35 mouse cellular contexts compared by ENCODE assay signal in genomic region chr15:10338606-10339005, GRCm38 (mm10). TPM values are rescaled to one million over a fixed set of nuclear protein-coding genes. Genes with fewer than 3 reads are reported as not detected.
A peak's percentile ranks its signal among the peaks of the same experiment; 100 is the strongest.
DNase-seq lines count a peak whose midpoint lies in the region; ATAC-seq and TF ChIP-seq lines count a peak whose summit lies in the region.
"Had no signal": no experiment of that assay in that cellular context is flagged by ENCODE, and none has a peak within 500 bp of the region (broad histone marks: within the 10 kb centered on the region; RNA-seq: fewer than 3 reads in every experiment).

No protein-coding gene starts in this region.

- H3K4me1 ChIP-seq in forebrain, postnatal 0 days (ENCODE audit: insufficient read depth), result no peaks in the 10 kb centered on the region
- H3K4me1 ChIP-seq in forebrain, embryonic 16.5 days (replicated peaks; ENCODE audit: control insufficient read depth, insufficient read depth, low read length), result no peaks in the 10 kb centered on the region
- no peaks in the 10 kb centered on the region for H3K4me1 ChIP-seq in hindbrain, embryonic 13.5 days (replicated peaks)
- H3K4me1 ChIP-seq: embryonic facial prominence, embryonic 12.5 days; heart, embryonic 12.5 days; hindbrain, embryonic 15.5 days; liver, embryonic 15.5 days; neural tube, embryonic 13.5 days; stomach, embryonic 15.5 days had no signal

- intact Hi-C loops in heart, postnatal 25 days (cut with DNase I), result no loop called here
- intact Hi-C loops in heart, postnatal 36 days (cut with DNase I), result no loop called here

- no peak overlapping the region for H3K9ac ChIP-seq in forebrain, postnatal 0 days
- no peak overlapping the region for H3K9ac ChIP-seq in forebrain, embryonic 16.5 days (replicated peaks; ENCODE audit: low read depth, low read length)
- H3K9ac ChIP-seq in hindbrain, embryonic 13.5 days, result no peak overlapping the region
- H3K9ac ChIP-seq: embryonic facial prominence, embryonic 12.5 days; heart, embryonic 12.5 days; hindbrain, embryonic 15.5 days; liver, embryonic 15.5 days; neural tube, embryonic 13.5 days; stomach, embryonic 15.5 days had no signal

- no peak for TF ChIP-seq CTCF in forebrain, postnatal 0 days (IDR thresholded peaks at IDR 0.05; ENCODE audit: low read depth)

- H3K27ac ChIP-seq in forebrain, postnatal 0 days (ENCODE audit: low read depth, low read length), result no peak overlapping the region
- no peak overlapping the region for H3K27ac ChIP-seq in forebrain, embryonic 16.5 days (ENCODE audit: low read length)
- no peak overlapping the region for H3K27ac ChIP-seq in hindbrain, embryonic 13.5 days
- H3K27ac ChIP-seq: embryonic facial prominence, embryonic 12.5 days; hindbrain, embryonic 15.5 days; kidney, postnatal 0 days; left cerebral cortex, adult 2 months; liver, embryonic 15.5 days; macrophage; neural tube, embryonic 13.5 days; stomach, embryonic 15.5 days had no signal

- ATAC-seq in forebrain, postnatal 0 days, result no peak
- ATAC-seq in forebrain, embryonic 16.5 days, result no peak
- no peak for ATAC-seq in hindbrain, embryonic 13.5 days (ENCODE audit: low FRiP score)
- ATAC-seq: forebrain, embryonic 14.5 days; midbrain, embryonic 16.5 days had no signal

- no peaks in the 10 kb centered on the region for H3K27me3 ChIP-seq in forebrain, postnatal 0 days (ENCODE audit: insufficient read depth, low read length)
- no peaks in the 10 kb centered on the region for H3K27me3 ChIP-seq in forebrain, embryonic 16.5 days (replicated peaks; ENCODE audit: control insufficient read depth, insufficient read depth, low read length)
- H3K27me3 ChIP-seq in hindbrain, embryonic 13.5 days, result no peaks in the 10 kb centered on the region
- H3K27me3 ChIP-seq: CH12.LX; embryonic facial prominence, embryonic 12.5 days; heart, embryonic 12.5 days; hindbrain, embryonic 15.5 days; liver, embryonic 15.5 days; neural tube, embryonic 13.5 days; stomach, embryonic 15.5 days had no signal

- no peak overlapping the region for H3K4me3 ChIP-seq in forebrain, postnatal 0 days (ENCODE audit: low read depth, low read length)
- H3K4me3 ChIP-seq in forebrain, embryonic 16.5 days (replicated peaks; ENCODE audit: low read length), result no peak overlapping the region
- H3K4me3 ChIP-seq in hindbrain, embryonic 13.5 days, result no peak overlapping the region
- H3K4me3 ChIP-seq: embryonic facial prominence, embryonic 12.5 days; heart, embryonic 12.5 days; hindbrain, embryonic 15.5 days; left cerebral cortex, adult 2 months; liver, embryonic 15.5 days; myocyte; neural tube, embryonic 13.5 days; stomach, embryonic 15.5 days had no signal

- H3K9me3 ChIP-seq in forebrain, postnatal 0 days (ENCODE audit: low read length), result no peaks in the 10 kb centered on the region
- no peaks in the 10 kb centered on the region for H3K9me3 ChIP-seq in forebrain, embryonic 16.5 days (ENCODE audit: control insufficient read depth, low read length)
- H3K9me3 ChIP-seq in hindbrain, embryonic 13.5 days, result no peaks in the 10 kb centered on the region
- H3K9me3 ChIP-seq: embryonic facial prominence, embryonic 12.5 days; G1E; heart, embryonic 12.5 days; hindbrain, embryonic 15.5 days; liver, embryonic 15.5 days; neural tube, embryonic 13.5 days; stomach, embryonic 15.5 days had no signal

- H3K4me2 ChIP-seq in forebrain, postnatal 0 days (ENCODE audit: low read depth), result no peak overlapping the region
- H3K4me2 ChIP-seq in forebrain, embryonic 16.5 days (ENCODE audit: low read length), result no peak overlapping the region
- H3K4me2 ChIP-seq in hindbrain, embryonic 13.5 days, result no peak overlapping the region
- H3K4me2 ChIP-seq: embryonic facial prominence, embryonic 12.5 days; heart, embryonic 12.5 days; hindbrain, embryonic 15.5 days; liver, embryonic 15.5 days; neural tube, embryonic 13.5 days; stomach, embryonic 15.5 days had no signal

- WGBS in forebrain, postnatal 0 days, result 59% methylated on average over 3 of the region's 3 CpGs
- 67% methylated on average over 3 of the region's 3 CpGs for WGBS in forebrain, embryonic 16.5 days
- 81% methylated on average over 3 of the region's 3 CpGs for WGBS in hindbrain, embryonic 13.5 days

- H3K36me3 ChIP-seq in forebrain, postnatal 0 days (ENCODE audit: insufficient read depth), result no peaks in the 10 kb centered on the region
- H3K36me3 ChIP-seq in forebrain, embryonic 16.5 days (ENCODE audit: control insufficient read depth, insufficient read depth), result no peaks in the 10 kb centered on the region
- no peaks in the 10 kb centered on the region for H3K36me3 ChIP-seq in hindbrain, embryonic 13.5 days
- H3K36me3 ChIP-seq: embryonic facial prominence, embryonic 12.5 days; G1E; heart, embryonic 12.5 days; hindbrain, embryonic 15.5 days; liver, embryonic 15.5 days; neural tube, embryonic 13.5 days; stomach, embryonic 15.5 days had no signal

- peak; percentile 7 for DNase-seq in forebrain, postnatal 0 days
- peak; percentile 4 for DNase-seq in heart, postnatal 25 days (ENCODE audit: low spot score)
- DNase-seq in heart, postnatal 36 days, result no peak
- peak; percentile 15 for DNase-seq in brain, adult 2 months (ENCODE audit: low read depth, low spot score)
- peak; percentile 54 for DNase-seq in lung, postnatal 25 days (ENCODE audit: low spot score)
- DNase-seq in layer of hippocampus, adult 11-12 months (ENCODE audit: low spot score), result no peak
- DNase-seq: adrenal gland, postnatal 36 days; cerebellum, adult 11-12 months; cerebellum, postnatal 10 days; gastrocnemius, postnatal 25 days; heart, postnatal 14 days; kidney, adult 2 months; right cerebral cortex, postnatal 4 days; thymus, postnatal 36 days had no signal

RNA-seq across cellular contexts. Expression of gene Gm21973, which starts 13.4 kb away (rescaled TPM):
- not detected in 2 replicates for total RNA-seq in forebrain, postnatal 0 days (2014; rRNA removed)
- polyA plus RNA-seq in forebrain, postnatal 0 days (2015; fragmentation: Nextera tagmentation; extraction: Ambion mirVana), result not detected in 2 replicates
- polyA plus RNA-seq in forebrain, embryonic 16.5 days (2015; fragmentation: Nextera tagmentation; extraction: Ambion mirVana), result not detected in 2 replicates
- total RNA-seq in heart, postnatal 25 days (2021), result not detected
- not detected for total RNA-seq in heart, postnatal 36 days (2021)
- polyA plus RNA-seq in hindbrain, embryonic 13.5 days (2015; fragmentation: Nextera tagmentation; extraction: Ambion mirVana), result not detected in 2 replicates
- total RNA-seq: adrenal gland, postnatal 36 days; CH12.LX; G1E; gastrocnemius, postnatal 25 days; heart, postnatal 14 days; layer of hippocampus, postnatal 10 days; left cerebral cortex, adult 2 months; left cerebral cortex, postnatal 36 days had no signal
- polyA plus RNA-seq: embryonic facial prominence, embryonic 12.5 days; forebrain, embryonic 14.5 days; G1E; heart, embryonic 12.5 days; hindbrain, embryonic 15.5 days; intestine, embryonic 14.5 days; kidney, adult 2 months; kidney, postnatal 0 days; large intestine, adult 2 months; limb, embryonic 14.5 days; liver, embryonic 15.5 days; macrophage; midbrain, embryonic 16.5 days; myocyte; neural tube, embryonic 13.5 days had no signal

RNA-seq across cellular contexts. Expression of gene Agxt2, which starts 19.7 kb away (rescaled TPM):
- not detected in 2 replicates for total RNA-seq in forebrain, postnatal 0 days (2014; rRNA removed)
- polyA plus RNA-seq in forebrain, postnatal 0 days (2015; fragmentation: Nextera tagmentation; extraction: Ambion mirVana), result not detected in 2 replicates
- polyA plus RNA-seq in forebrain, embryonic 16.5 days (2015; fragmentation: Nextera tagmentation; extraction: Ambion mirVana), result not detected in 2 replicates
- total RNA-seq in heart, postnatal 25 days (2021), result not detected
- not detected for total RNA-seq in heart, postnatal 36 days (2021)
- not detected in 2 replicates for polyA plus RNA-seq in hindbrain, embryonic 13.5 days (2015; fragmentation: Nextera tagmentation; extraction: Ambion mirVana)
- total RNA-seq: CH12.LX; gastrocnemius, postnatal 25 days; heart, postnatal 14 days; layer of hippocampus, postnatal 10 days; left cerebral cortex, adult 2 months; left cerebral cortex, postnatal 36 days had no signal
- polyA plus RNA-seq: embryonic facial prominence, embryonic 12.5 days; forebrain, embryonic 14.5 days; G1E; heart, embryonic 12.5 days; hindbrain, embryonic 15.5 days; intestine, embryonic 14.5 days; limb, embryonic 14.5 days; macrophage; midbrain, embryonic 16.5 days; myocyte; neural tube, embryonic 13.5 days had no signal

Comparison
In these comparisons a context has a peak if more than half of its experiments do, and no peak if none do; other contexts are left out.
1. DNase-seq: peak in forebrain, postnatal 0 days (single experiment), heart, postnatal 25 days (single experiment), brain, adult 2 months (single experiment) and lung, postnatal 25 days (single experiment); none in heart, postnatal 36 days (0 of 2) and layer of hippocampus, adult 11-12 months (single experiment).